Mouse (Mus musculus) neural tube, embryonic 11.5 days (tissue): Measurements from ENCODE around the gene Glt8d2. TPM values are rescaled to one million over a fixed set of nuclear protein-coding genes. Genes with fewer than 3 reads are reported as not detected.

ENCODE experiments used
- ATAC-seq: fragments of 200-750 bp; cut with Nextera tagmentation; 2 replicates; pipeline ENCODE4 v1.8.0; 2017; ENCODE audit warnings: moderate number of reproducible peaks, mild to moderate bottlenecking, moderate TSS enrichment, moderate library complexity; ENCODE audit not compliant: insufficient read depth, low FRiP score, low TSS enrichment
- DNase-seq: peaks from one replicate; pipeline ENCODE4 v3.0.0-alpha.2; 2015; ENCODE audit warnings: low spot score
- H3K27ac ChIP-seq: fragments of 300-500 bp; sonication (generic); 2 replicates; pipeline ENCODE4 v1.5.1; 2014; ENCODE audit warnings: low read depth, mild to moderate bottlenecking, low read length
- H3K27me3 ChIP-seq: fragments of 300-500 bp; sonication (generic); 2 replicates; pipeline ENCODE4 v1.6.1; 2014; ENCODE audit warnings: mild to moderate bottlenecking, low read length, mixed read lengths; ENCODE audit not compliant: control insufficient read depth, insufficient read depth
- H3K36me3 ChIP-seq: fragments of 300-500 bp; sonication (generic); 2 replicates; pipeline ENCODE4 v1.6.1; 2014; ENCODE audit warnings: mild to moderate bottlenecking, low read length, moderate library complexity, mixed read lengths; ENCODE audit not compliant: control insufficient read depth, insufficient read depth
- H3K4me1 ChIP-seq: fragments of 300-500 bp; sonication (generic); 2 replicates; pipeline ENCODE4 v1.6.1; 2014; ENCODE audit warnings: low read length, mixed read lengths; ENCODE audit not compliant: control insufficient read depth, insufficient read depth
- H3K4me2 ChIP-seq: fragments of 300-500 bp; sonication (generic); 2 replicates; pipeline ENCODE4 v1.6.1; 2014; ENCODE audit warnings: low read depth, mild to moderate bottlenecking, moderate library complexity
- H3K4me3 ChIP-seq: fragments of 300-500 bp; sonication (generic); 2 replicates; pipeline ENCODE4 v1.5.1; 2014; ENCODE audit warnings: low read depth, low read length
- H3K9ac ChIP-seq: fragments of 300-500 bp; sonication (generic); 2 replicates; pipeline ENCODE4 v1.6.1; 2014; ENCODE audit warnings: mild to moderate bottlenecking, low read length
- H3K9me3 ChIP-seq: fragments of 300-500 bp; sonication (generic); 2 replicates; pipeline ENCODE4 v1.6.1; 2016; ENCODE audit warnings: low read length; ENCODE audit not compliant: control insufficient read depth
- WGBS: fragments of 180-500 bp; shearing (Covaris S2); extraction: QIAGEN DNeasy Blood & Tissue Kit; methylation state at CpG from one replicate; pipeline ENCODE4 v1.1.7; 2014; 5-methylcytosine and 5-hydroxymethylcytosine counted together
- polyA plus RNA-seq: library from polyadenylated mRNA; unstranded; fragments of >200 nt; fragmentation: Nextera tagmentation; extraction: Ambion mirVana; gene quantifications from 2 replicates; pipeline ENCODE4 v1.2.1, GENCODE M21; 2014

Glt8d2 gene
- polyA plus RNA-seq, 1 experiment from 2014 or later: 2.2 TPM

- Histone ChIP-seq H3K4me2 (no peak overlapping the region), H3K9me3 (no peaks in the 10 kb centered on the region), H3K9ac (no peak overlapping the region), H3K4me1 (no peaks in the 10 kb centered on the region), H3K36me3 (no peaks in the 10 kb centered on the region), H3K27me3 (no peaks in the 10 kb centered on the region), H3K4me3 (no peak overlapping the region), H3K27ac (no peak overlapping the region)
- DNase-seq (no peak), ATAC-seq (no peak)
- WGBS: 85% methylated on average over 7 of the region's 7 CpGs
Measured at GRCm38 (mm10) chr10:82681639-82682038, 8.8 kb downstream of the Glt8d2 start.

GRCm38 (mm10) chr10:82680769-82681168, 9.7 kb downstream of the Glt8d2 start:
- no peak for ATAC-seq
- H3K4me3 ChIP-seq: no peak overlapping the region
- no peaks in the 10 kb centered on the region for H3K36me3 ChIP-seq
- WGBS: 88% methylated on average over 5 of the region's 5 CpGs
- no peaks in the 10 kb centered on the region for H3K4me1 ChIP-seq
- no peaks in the 10 kb centered on the region for H3K27me3 ChIP-seq
- H3K9me3 ChIP-seq: no peaks in the 10 kb centered on the region
- no peak overlapping the region for H3K27ac ChIP-seq
- no peak overlapping the region for H3K9ac ChIP-seq
- no peak overlapping the region for H3K4me2 ChIP-seq
- no peak for DNase-seq

GRCm38 (mm10) chr10:82676949-82677348, 13.5 kb downstream of the Glt8d2 start:
- Histone ChIP-seq H3K4me2 (no peak overlapping the region), H3K4me1 (no peaks in the 10 kb centered on the region), H3K9ac (no peak overlapping the region), H3K4me3 (no peak overlapping the region), H3K27ac (no peak overlapping the region), H3K9me3 (no peaks in the 10 kb centered on the region), H3K27me3 (no peaks in the 10 kb centered on the region), H3K36me3 (no peaks in the 10 kb centered on the region)
- ATAC-seq (no peak), DNase-seq (no peak)
- 87% methylated on average over 6 of the region's 6 CpGs for WGBS

- Histone ChIP-seq H3K4me2 (no peak overlapping the region), H3K27me3 (no peaks in the 10 kb centered on the region), H3K4me1 (no peaks in the 10 kb centered on the region; the same call in 1 of the 2 replicates), H3K36me3 (no peaks in the 10 kb centered on the region), H3K9ac (no peak overlapping the region), H3K4me3 (no peak overlapping the region), H3K27ac (no peak overlapping the region), H3K9me3 (no peaks in the 10 kb centered on the region)
- ATAC-seq (no peak), DNase-seq (no peak)
- WGBS: 87% methylated on average over 6 of the region's 6 CpGs
Measured at GRCm38 (mm10) chr10:82670205-82670604, 20.2 kb downstream of the Glt8d2 start.

- H3K27me3 ChIP-seq: no peaks in the 10 kb centered on the region
- no peaks in the 10 kb centered on the region for H3K9me3 ChIP-seq
- H3K9ac ChIP-seq: no peak overlapping the region
- 26% methylated on average over 22 of the region's 22 CpGs for whole genome bisulfite sequencing
- ATAC-seq: peak; percentile 80
- H3K4me2 ChIP-seq: peak overlapping the region; percentile 19; the same call in 1 of the 2 replicates
- H3K27ac ChIP-seq: no peak overlapping the region
- no peaks in the 10 kb centered on the region for H3K36me3 ChIP-seq
- no peak overlapping the region for H3K4me3 ChIP-seq
- DNase-seq: peak; percentile 88
- no peaks in the 10 kb centered on the region; the same call in 1 of the 2 replicates for H3K4me1 ChIP-seq
Measured at GRCm38 (mm10) chr10:82666436-82667234, 23.8 kb downstream of the Glt8d2 start.

- H3K4me3 ChIP-seq: no peak overlapping the region
- no peaks in the 10 kb centered on the region for H3K9me3 ChIP-seq
- ATAC-seq (no peak), DNase-seq (no peak)
- no peaks in the 10 kb centered on the region for H3K36me3 ChIP-seq
- H3K4me1 ChIP-seq: no peaks in the 10 kb centered on the region; the same call in 1 of the 2 replicates
- no peak overlapping the region for H3K4me2 ChIP-seq
- no peaks in the 10 kb centered on the region for H3K27me3 ChIP-seq
- H3K27ac ChIP-seq: no peak overlapping the region
- 63% methylated on average over 3 of the region's 3 CpGs for WGBS
- H3K9ac ChIP-seq: no peak overlapping the region
Measured at GRCm38 (mm10) chr10:82665951-82666350, 24.5 kb downstream of the Glt8d2 start.

- WGBS: 91% methylated on average over 2 of the region's 2 CpGs
- no peak for ATAC-seq
Measured at GRCm38 (mm10) chr10:82663289-82663688, 27.2 kb downstream of the Glt8d2 start.

GRCm38 (mm10) chr10:82662267-82662990, 28.0 kb downstream of the Glt8d2 start:
- no peaks in the 10 kb centered on the region; the same call in 1 of the 2 replicates for H3K4me1 ChIP-seq
- DNase-seq: no peak
- H3K27me3 ChIP-seq: no peaks in the 10 kb centered on the region
- H3K4me3 ChIP-seq: no peak overlapping the region
- no peaks in the 10 kb centered on the region for H3K36me3 ChIP-seq
- no peak for ATAC-seq
- no peaks in the 10 kb centered on the region for H3K9me3 ChIP-seq
- no peak overlapping the region for H3K27ac ChIP-seq
- H3K9ac ChIP-seq: no peak overlapping the region
- no peak overlapping the region for H3K4me2 ChIP-seq
- 81% methylated on average over 14 of the region's 14 CpGs for WGBS

More at GRCm38 (mm10) chr10:82663289-82663688, 27.2 kb downstream of the Glt8d2 start:
- Histone ChIP-seq H3K9me3 (no peaks in the 10 kb centered on the region), H3K4me3 (no peak overlapping the region), H3K27ac (no peak overlapping the region), H3K27me3 (no peaks in the 10 kb centered on the region), H3K4me2 (no peak overlapping the region), H3K9ac (no peak overlapping the region), H3K4me1 (no peaks in the 10 kb centered on the region; the same call in 1 of the 2 replicates), H3K36me3 (no peaks in the 10 kb centered on the region)
- DNase-seq: no peak
